ENCODE assay signal across 8 mouse cellular contexts in genomic region chr11:117574721-117575120, GRCm38 (mm10).
A peak's percentile ranks its signal among the peaks of the same experiment; 100 is the strongest.
DNase-seq lines count a peak whose midpoint lies in the region; TF ChIP-seq lines count a peak whose summit lies in the region.

No protein-coding gene starts in this region.

- DNase-seq in adrenal gland, adult 2 months, result peak; percentile 40
- DNase-seq in adrenal gland, adult 18-20 months (ENCODE audit: low spot score in 2 of 2), result no peak
- DNase-seq in 3134 (ENCODE audit: extremely low read depth, insufficient read length, low spot score), result peak; percentile 18
- DNase-seq in gastrocnemius, adult 2 months, result peak; percentile 85
- DNase-seq in layer of hippocampus, adult 8-10 months (ENCODE audit: low spot score in 2 of 2), result peak; percentile 40 to 57
- no peak for DNase-seq in spleen, postnatal 14 days (ENCODE audit: low spot score in 2 of 2)
- no peak for DNase-seq in c-Kit-positive CD71-positive TER-119-positive erythroid progenitor cells, embryonic 14.5 days (ENCODE audit: low spot score)
- DNase-seq in retina, postnatal 1 day, result no peak

- H3K27ac ChIP-seq in gastrocnemius, adult 2 months, result peak overlapping the region; percentile 89

- intact Hi-C loops in gastrocnemius, adult 2 months (cut with DNase I), result no loop called here

- H3K4me3 ChIP-seq in gastrocnemius, adult 2 months, result peak overlapping the region; percentile 6; the same call in 1 of the 2 replicates

- no peak for TF ChIP-seq CTCF in gastrocnemius, adult 2 months (IDR thresholded peaks at IDR 0.05)

Comparison
In these comparisons a context has a peak if more than half of its experiments do, and no peak if none do; other contexts are left out.
1. DNase-seq: peak in adrenal gland, adult 2 months (single experiment), 3134 (single experiment), gastrocnemius, adult 2 months (single experiment) and layer of hippocampus, adult 8-10 months (2 of 2); none in adrenal gland, adult 18-20 months (0 of 2), spleen, postnatal 14 days (0 of 2), c-Kit-positive CD71-positive TER-119-positive erythroid progenitor cells, embryonic 14.5 days (single experiment) and retina, postnatal 1 day (single experiment).